Mouse (Mus musculus): ENCODE measurements around the gene Neurl1a. TPM values are rescaled to one million over a fixed set of nuclear protein-coding genes. Genes with fewer than 3 reads are reported as not detected.

Neurl1a gene
- polyA plus RNA-seq, 1 experiment from 2014 or later: 2.7 TPM

- Histone ChIP-seq H3K4me1 (replicated peaks; ENCODE audit: insufficient read depth, low read length) (peaks cover 6% of the 10 kb centered on the region; the same call in 1 of the 2 replicates), H3K9ac (ENCODE audit: low read depth, low read length) (no peak overlapping the region), H3K36me3 (ENCODE audit: insufficient read depth, low read length) (no peaks in the 10 kb centered on the region), H3K27ac (no peak overlapping the region), H3K9me3 (replicated peaks; ENCODE audit: low read length) (no peaks in the 10 kb centered on the region), H3K4me2 (ENCODE audit: low read length) (no peak overlapping the region), H3K27me3 (ENCODE audit: insufficient read depth, low read length) (no peaks in the 10 kb centered on the region), H3K4me3 (replicated peaks; ENCODE audit: low read depth, low read length) (no peak overlapping the region)
- WGBS: 53% methylated on average over 6 of the region's 6 CpGs
- no peak for TF ChIP-seq CTCF (IDR thresholded peaks at IDR 0.05; ENCODE audit: low read depth)
- ATAC-seq (replicated peaks; ENCODE audit: low FRiP score, low read depth) (no peak), DNase-seq (ENCODE audit: low spot score) (no peak)
Observed at GRCm38 (mm10) chr19:47202429-47202828, 23.8 kb downstream of the Neurl1a start.

- 96% methylated on average over 6 of the region's 6 CpGs for WGBS
- H3K9me3 ChIP-seq (replicated peaks; ENCODE audit: low read length): no peaks in the 10 kb centered on the region
- H3K36me3 ChIP-seq (ENCODE audit: insufficient read depth, low read length): no peaks in the 10 kb centered on the region
- DNase-seq (ENCODE audit: low spot score) (no peak), ATAC-seq (replicated peaks; ENCODE audit: low FRiP score, low read depth) (no peak)
- H3K9ac ChIP-seq (ENCODE audit: low read depth, low read length): no peak overlapping the region
- no peak overlapping the region for H3K4me2 ChIP-seq (ENCODE audit: low read length)
- H3K4me1 ChIP-seq (replicated peaks; ENCODE audit: insufficient read depth, low read length): peaks cover 6% of the 10 kb centered on the region; the same call in 1 of the 2 replicates
- H3K27me3 ChIP-seq (ENCODE audit: insufficient read depth, low read length): no peaks in the 10 kb centered on the region
- no peak overlapping the region for H3K4me3 ChIP-seq (replicated peaks; ENCODE audit: low read depth, low read length)
- TF ChIP-seq CTCF (IDR thresholded peaks at IDR 0.05; ENCODE audit: low read depth): no peak
- H3K27ac ChIP-seq: no peak overlapping the region
Observed at GRCm38 (mm10) chr19:47203042-47203441, 24.4 kb downstream of the Neurl1a start.

GRCm38 (mm10) chr19:47204653-47205052 is 26.0 kb downstream of the Neurl1a start:
- WGBS: 90% methylated on average over 6 of the region's 6 CpGs

GRCm38 (mm10) chr19:47206126-47206525 is 27.5 kb downstream of the Neurl1a start:
- WGBS: 72% methylated on average over 1 of the region's 1 CpGs
- H3K27me3 ChIP-seq (ENCODE audit: insufficient read depth, low read length): no peaks in the 10 kb centered on the region
- ATAC-seq (replicated peaks; ENCODE audit: low FRiP score, low read depth): no peak
- no peak overlapping the region for H3K4me3 ChIP-seq (replicated peaks; ENCODE audit: low read depth, low read length)
- no peaks in the 10 kb centered on the region for H3K9me3 ChIP-seq (replicated peaks; ENCODE audit: low read length)
- no peak for DNase-seq (ENCODE audit: low spot score)
- H3K36me3 ChIP-seq (ENCODE audit: insufficient read depth, low read length): no peaks in the 10 kb centered on the region
- H3K9ac ChIP-seq (ENCODE audit: low read depth, low read length): no peak overlapping the region
- no peak overlapping the region for H3K4me2 ChIP-seq (ENCODE audit: low read length)
- no peak overlapping the region for H3K27ac ChIP-seq
- peaks cover 6% of the 10 kb centered on the region; the same call in 1 of the 2 replicates for H3K4me1 ChIP-seq (replicated peaks; ENCODE audit: insufficient read depth, low read length)
- no peak for TF ChIP-seq CTCF (IDR thresholded peaks at IDR 0.05; ENCODE audit: low read depth)

More at GRCm38 (mm10) chr19:47204653-47205052, 26.0 kb downstream of the Neurl1a start:
- peaks cover 6% of the 10 kb centered on the region; the same call in 1 of the 2 replicates for H3K4me1 ChIP-seq (replicated peaks; ENCODE audit: insufficient read depth, low read length)
- H3K27ac ChIP-seq: no peak overlapping the region
- ATAC-seq (replicated peaks; ENCODE audit: low FRiP score, low read depth): no peak
- H3K9me3 ChIP-seq (replicated peaks; ENCODE audit: low read length): no peaks in the 10 kb centered on the region
- H3K27me3 ChIP-seq (ENCODE audit: insufficient read depth, low read length): no peaks in the 10 kb centered on the region
- no peak overlapping the region for H3K9ac ChIP-seq (ENCODE audit: low read depth, low read length)
- TF ChIP-seq CTCF (IDR thresholded peaks at IDR 0.05; ENCODE audit: low read depth): no peak
- no peak for DNase-seq (ENCODE audit: low spot score)
- no peak overlapping the region for H3K4me3 ChIP-seq (replicated peaks; ENCODE audit: low read depth, low read length)
- no peaks in the 10 kb centered on the region for H3K36me3 ChIP-seq (ENCODE audit: insufficient read depth, low read length)
- no peak overlapping the region for H3K4me2 ChIP-seq (ENCODE audit: low read length)

- Histone ChIP-seq H3K4me3 (replicated peaks; ENCODE audit: low read depth, low read length) (no peak overlapping the region), H3K27ac (no peak overlapping the region), H3K27me3 (ENCODE audit: insufficient read depth, low read length) (no peaks in the 10 kb centered on the region), H3K36me3 (ENCODE audit: insufficient read depth, low read length) (no peaks in the 10 kb centered on the region), H3K4me2 (ENCODE audit: low read length) (no peak overlapping the region), H3K9ac (ENCODE audit: low read depth, low read length) (no peak overlapping the region), H3K4me1 (replicated peaks; ENCODE audit: insufficient read depth, low read length) (no peaks in the 10 kb centered on the region), H3K9me3 (replicated peaks; ENCODE audit: low read length) (no peaks in the 10 kb centered on the region)
- DNase-seq (ENCODE audit: low spot score) (no peak), ATAC-seq (replicated peaks; ENCODE audit: low FRiP score, low read depth) (no peak)
- WGBS: 89% methylated on average over 4 of the region's 4 CpGs
- TF ChIP-seq CTCF (IDR thresholded peaks at IDR 0.05; ENCODE audit: low read depth): no peak
Observed at GRCm38 (mm10) chr19:47210432-47210831, 31.8 kb downstream of the Neurl1a start.

- Histone ChIP-seq H3K4me3 (replicated peaks; ENCODE audit: low read depth, low read length) (no peak overlapping the region), H3K4me2 (ENCODE audit: low read length) (no peak overlapping the region), H3K27ac (no peak overlapping the region), H3K27me3 (ENCODE audit: insufficient read depth, low read length) (no peaks in the 10 kb centered on the region), H3K36me3 (ENCODE audit: insufficient read depth, low read length) (no peaks in the 10 kb centered on the region), H3K9me3 (replicated peaks; ENCODE audit: low read length) (no peaks in the 10 kb centered on the region), H3K4me1 (replicated peaks; ENCODE audit: insufficient read depth, low read length) (no peaks in the 10 kb centered on the region), H3K9ac (ENCODE audit: low read depth, low read length) (no peak overlapping the region)
- ATAC-seq (replicated peaks; ENCODE audit: low FRiP score, low read depth): no peak
- DNase-seq (ENCODE audit: low spot score): no peak
- no peak for TF ChIP-seq CTCF (IDR thresholded peaks at IDR 0.05; ENCODE audit: low read depth)
- WGBS: 72% methylated on average over 10 of the region's 10 CpGs
Observed at GRCm38 (mm10) chr19:47211609-47212312, 33.1 kb downstream of the Neurl1a start.
